Mouse (Mus musculus): Measurements from ENCODE around the gene Gpr18.

DNA sequence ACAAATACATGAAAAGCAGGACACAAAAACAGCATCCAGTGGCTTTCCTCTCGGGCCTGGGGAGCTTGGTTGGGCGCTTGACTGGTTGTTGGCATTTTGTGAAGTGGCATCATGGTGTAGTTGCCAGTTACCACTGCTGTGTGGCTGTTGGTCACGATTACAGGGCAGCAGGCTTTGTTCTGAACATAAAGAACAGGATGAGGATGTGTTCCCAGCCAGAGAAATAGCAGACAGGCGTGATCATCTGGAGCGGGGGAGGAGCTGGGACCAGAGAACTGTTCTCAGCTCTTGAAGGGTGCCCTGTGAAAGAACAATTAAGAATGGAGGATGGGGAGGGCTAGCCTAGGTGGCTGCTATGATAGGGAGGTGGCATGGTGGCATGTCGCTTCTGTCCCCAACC lies 11.3 kb upstream of the Gpr18 start:
- TF ChIP-seq POLR2A (IDR thresholded peaks at IDR 0.05; ENCODE audit: insufficient read depth, low read depth, low read length) (no peak), CTCF (IDR thresholded peaks at IDR 0.05) (no peak)

Data from heart, adult 2 months (tissue).